Mouse (Mus musculus) megakaryocyte, embryonic 14.5 days (primary cell): Measurements from ENCODE around the gene Bach1. TPM values are rescaled to one million over a fixed set of nuclear protein-coding genes. Genes with fewer than 3 reads are reported as not detected.

Source experiments
- H3K27me3 ChIP-seq: replicated peaks from 2 replicates; pipeline ENCODE3; 2012; ENCODE audit warnings: inconsistent platforms
- H3K36me3 ChIP-seq: replicated peaks from 2 replicates; pipeline ENCODE3; 2012; ENCODE audit warnings: low read length, inconsistent platforms, mixed read lengths
- H3K4me1 ChIP-seq: 2 replicates; pipeline ENCODE4 v1.6.1; 2012; ENCODE audit warnings: inconsistent platforms
- H3K4me3 ChIP-seq: replicated peaks from 2 replicates; pipeline ENCODE3; 2012; ENCODE audit warnings: moderate library complexity, mild to moderate bottlenecking, inconsistent platforms
- H3K9me3 ChIP-seq: 2 replicates; pipeline ENCODE4 v1.6.1; 2012; ENCODE audit warnings: inconsistent platforms
- FLI1 ChIP-seq: IDR thresholded peaks from 2 replicates; pipeline ENCODE4 v1.6.1; 2012; ENCODE audit warnings: low read length, inconsistent platforms, mixed read lengths
- GATA1 ChIP-seq: IDR thresholded peaks from 3 replicates; pipeline ENCODE4 v1.6.1; 2012; ENCODE audit warnings: mixed read lengths, low read length, inconsistent platforms, borderline replicate concordance
- polyA plus RNA-seq: library from polyadenylated mRNA; stranded (reverse); fragments of >175 nt; gene quantifications from 2 replicates; pipeline ENCODE4 v1.2.3, GENCODE M21; 2012; ENCODE audit warnings: low replicate concordance; ENCODE audit not compliant: insufficient read depth

The Bach1 gene
- polyA plus RNA-seq, 1 experiment = 6.3 TPM

- TF ChIP-seq GATA1 = no peak
- Histone ChIP-seq H3K27me3 (no peaks in the 10 kb centered on the region), H3K4me3 (no peak overlapping the region), H3K36me3 (no peaks in the 10 kb centered on the region), H3K4me1 (peaks cover 56% of the 10 kb centered on the region), H3K9me3 (no peaks in the 10 kb centered on the region)
Measured at GRCm38 (mm10) chr16:87692591-87692990, 6.2 kb upstream of the Bach1 start.

- Histone ChIP-seq H3K4me1 (peaks cover 48% of the 10 kb centered on the region), H3K4me3 (peak overlapping the region; percentile 96), H3K36me3 (peaks cover 10% of the 10 kb centered on the region), H3K27me3 (no peaks in the 10 kb centered on the region), H3K9me3 (no peaks in the 10 kb centered on the region)
- TF ChIP-seq FLI1 (no peak), GATA1 (no peak)
Measured at GRCm38 (mm10) chr16:87697707-87698365, 909 bp upstream of the Bach1 start.

GRCm38 (mm10) chr16:87699306-87699692 lies 554 bp downstream of the Bach1 start:
- Histone ChIP-seq H3K4me1 (peaks cover 61% of the 10 kb centered on the region), H3K27me3 (no peaks in the 10 kb centered on the region), H3K9me3 (no peaks in the 10 kb centered on the region), H3K36me3 (peaks cover 22% of the 10 kb centered on the region), H3K4me3 (peak overlapping the region; percentile 96)
- no peak for TF ChIP-seq FLI1
- TF ChIP-seq GATA1 = no peak

- Histone ChIP-seq H3K4me1 (peaks cover 63% of the 10 kb centered on the region), H3K9me3 (no peaks in the 10 kb centered on the region), H3K27me3 (no peaks in the 10 kb centered on the region), H3K36me3 (peaks cover 27% of the 10 kb centered on the region), H3K4me3 (peak overlapping the region; percentile 96)
- TF ChIP-seq GATA1 = peak; percentile 51; the same call in 1 of the 3 replicates
- TF ChIP-seq FLI1 = no peak
Measured at GRCm38 (mm10) chr16:87699693-87700394, 1.1 kb downstream of the Bach1 start.

GRCm38 (mm10) chr16:87700395-87700765 lies 1.6 kb downstream of the Bach1 start:
- H3K4me1 ChIP-seq = peaks cover 63% of the 10 kb centered on the region
- H3K36me3 ChIP-seq = peaks cover 27% of the 10 kb centered on the region
- H3K27me3 ChIP-seq = no peaks in the 10 kb centered on the region
- H3K9me3 ChIP-seq = no peaks in the 10 kb centered on the region
- TF ChIP-seq FLI1 (no peak), GATA1 (no peak)
- peak overlapping the region; percentile 96 for H3K4me3 ChIP-seq

GRCm38 (mm10) chr16:87701891-87702290 lies 3.1 kb downstream of the Bach1 start:
- no peaks in the 10 kb centered on the region for H3K27me3 ChIP-seq
- no peaks in the 10 kb centered on the region for H3K9me3 ChIP-seq
- H3K4me1 ChIP-seq = peaks cover 74% of the 10 kb centered on the region
- H3K4me3 ChIP-seq = peak overlapping the region; percentile 85
- TF ChIP-seq FLI1 (no peak), GATA1 (no peak)
- H3K36me3 ChIP-seq = peaks cover 42% of the 10 kb centered on the region

GRCm38 (mm10) chr16:87702881-87703280 lies 4.1 kb downstream of the Bach1 start:
- peaks cover 48% of the 10 kb centered on the region for H3K36me3 ChIP-seq
- no peaks in the 10 kb centered on the region for H3K9me3 ChIP-seq
- H3K27me3 ChIP-seq = no peaks in the 10 kb centered on the region
- peak overlapping the region; percentile 84 for H3K4me3 ChIP-seq
- TF ChIP-seq GATA1 (no peak), FLI1 (no peak)
- H3K4me1 ChIP-seq = peaks cover 74% of the 10 kb centered on the region

GRCm38 (mm10) chr16:87704225-87704624 lies 5.5 kb downstream of the Bach1 start:
- H3K4me1 ChIP-seq = peaks cover 80% of the 10 kb centered on the region
- H3K4me3 ChIP-seq = no peak overlapping the region
- TF ChIP-seq FLI1 (no peak), GATA1 (no peak)
- H3K27me3 ChIP-seq = no peaks in the 10 kb centered on the region
- H3K36me3 ChIP-seq = peaks cover 61% of the 10 kb centered on the region
- H3K9me3 ChIP-seq = no peaks in the 10 kb centered on the region

- Histone ChIP-seq H3K27me3 (no peaks in the 10 kb centered on the region), H3K36me3 (peaks cover 76% of the 10 kb centered on the region), H3K9me3 (no peaks in the 10 kb centered on the region), H3K4me1 (peaks cover 94% of the 10 kb centered on the region), H3K4me3 (peak overlapping the region; percentile 83)
- TF ChIP-seq FLI1 = no peak
- TF ChIP-seq GATA1 = no peak
Measured at GRCm38 (mm10) chr16:87705892-87706589, 7.3 kb downstream of the Bach1 start.

- peaks cover 74% of the 10 kb centered on the region for H3K36me3 ChIP-seq
- H3K27me3 ChIP-seq = no peaks in the 10 kb centered on the region
- no peaks in the 10 kb centered on the region for H3K9me3 ChIP-seq
- peaks cover 96% of the 10 kb centered on the region for H3K4me1 ChIP-seq
- H3K4me3 ChIP-seq = peak overlapping the region; percentile 76
- no peak for TF ChIP-seq FLI1
- TF ChIP-seq GATA1 = no peak
Measured at GRCm38 (mm10) chr16:87707335-87707734, 8.6 kb downstream of the Bach1 start.
